Mouse (Mus musculus): ENCODE results near the gene Prkg1.
"Not testable (repeated sequence)": the region's sequence is repeated elsewhere in the genome, so short reads cannot be mapped to it uniquely, and the experiment has no call there.

Gene Prkg1

DNA sequence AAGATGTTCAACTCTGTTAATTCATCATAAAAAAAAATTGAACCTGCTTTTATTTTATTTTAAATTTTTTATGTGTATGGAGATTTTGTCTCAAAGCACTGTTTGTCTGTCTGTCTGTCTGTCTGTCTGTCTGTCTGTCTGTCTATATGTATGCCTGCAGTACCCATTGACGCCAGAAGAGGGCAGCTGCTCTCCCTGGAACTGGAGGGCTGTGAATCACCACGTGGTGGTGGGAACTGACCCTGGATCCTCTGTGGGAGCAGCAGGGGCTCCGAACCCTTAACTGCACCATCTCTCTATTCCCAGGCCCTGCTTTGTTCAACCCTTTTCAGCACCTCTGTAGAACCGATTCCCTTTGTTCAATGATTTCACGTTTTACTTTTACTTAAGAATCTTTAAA is 338.7 kb downstream of the Prkg1 start:
- no peak for DNase-seq (ENCODE audit: low spot score in 2 of 2)

DNA sequence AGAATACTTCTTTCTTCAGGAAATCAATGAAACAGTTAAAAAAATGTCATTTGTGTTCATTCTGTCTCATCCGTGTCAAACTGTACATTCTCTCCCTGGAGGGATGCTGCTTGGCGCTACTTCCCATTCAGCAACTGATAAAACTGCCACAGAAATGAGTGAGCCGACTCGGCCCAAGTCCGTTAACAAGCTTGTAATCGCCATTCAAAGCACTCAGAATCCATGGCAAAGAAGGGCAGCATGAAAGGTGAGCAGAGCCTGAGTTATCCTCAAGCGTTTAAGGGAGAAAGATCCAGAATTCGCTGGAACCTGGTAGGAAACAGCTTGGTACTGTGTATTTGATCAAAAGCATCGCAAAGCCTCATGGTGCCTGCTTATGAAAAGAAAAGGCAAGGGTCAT is 339.6 kb downstream of the Prkg1 start:
- no peak for DNase-seq (ENCODE audit: low spot score in 2 of 2)

DNA sequence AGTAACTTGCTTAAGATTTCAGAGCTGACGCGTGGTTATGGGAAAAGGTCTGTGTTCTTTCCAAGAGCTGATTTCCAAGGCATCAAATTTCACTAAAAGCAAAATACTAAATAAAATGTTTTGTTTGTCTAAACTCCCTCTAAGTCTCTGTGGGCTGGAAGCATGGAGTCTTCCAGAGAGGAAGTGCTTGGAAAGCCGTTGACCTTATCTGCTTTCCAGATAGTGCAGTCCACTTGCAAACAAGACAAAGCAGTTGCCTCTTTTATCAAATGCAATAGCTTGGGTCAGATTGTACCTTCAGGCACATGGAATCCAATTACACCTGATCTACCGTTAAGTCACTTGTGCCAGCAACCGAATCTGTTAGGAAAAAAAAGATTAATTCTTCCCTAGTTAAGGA is 340.5 kb downstream of the Prkg1 start:
- no peak for DNase-seq (ENCODE audit: low spot score in 2 of 2)

DNA sequence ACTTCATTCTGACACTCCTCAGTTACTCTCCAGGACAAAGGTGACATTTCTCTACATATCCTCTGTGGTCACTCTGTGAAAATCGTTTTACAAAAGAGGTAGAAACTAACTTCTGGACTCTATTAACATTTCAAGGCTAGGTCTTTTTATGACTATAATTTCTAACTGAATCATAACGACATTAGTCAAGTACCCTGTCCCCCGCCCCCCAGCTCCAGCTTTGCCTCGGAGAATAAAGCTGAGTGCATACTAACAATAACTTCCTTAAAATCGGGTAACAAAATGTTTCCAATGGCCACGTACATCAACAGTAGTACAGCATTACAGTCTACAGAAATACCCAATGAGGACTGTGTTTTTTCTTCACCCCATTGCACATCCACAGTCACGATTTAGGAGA is 351.3 kb downstream of the Prkg1 start:
- DNase-seq (ENCODE audit: low spot score in 2 of 2): no peak

DNA sequence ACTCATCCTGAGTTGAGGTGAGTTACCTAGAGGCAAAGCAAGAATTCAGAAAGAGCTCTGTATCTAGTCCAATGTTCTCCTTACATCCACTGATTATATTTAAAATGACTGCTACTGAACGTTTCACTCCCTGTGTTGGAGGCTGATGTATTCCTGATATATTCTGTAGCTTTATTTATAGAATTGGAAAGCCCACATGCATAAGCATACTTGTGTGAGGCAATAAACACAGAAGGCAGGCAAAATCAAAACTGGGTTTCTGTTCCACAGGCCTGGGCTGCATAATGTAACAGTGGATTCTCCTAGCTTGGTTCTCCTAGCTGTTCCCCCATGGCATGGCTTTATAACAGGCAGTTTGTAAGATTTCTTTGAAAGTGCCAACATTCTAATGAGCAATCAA is 368.7 kb downstream of the Prkg1 start:
- no peak for DNase-seq (ENCODE audit: low spot score in 2 of 2)

DNA sequence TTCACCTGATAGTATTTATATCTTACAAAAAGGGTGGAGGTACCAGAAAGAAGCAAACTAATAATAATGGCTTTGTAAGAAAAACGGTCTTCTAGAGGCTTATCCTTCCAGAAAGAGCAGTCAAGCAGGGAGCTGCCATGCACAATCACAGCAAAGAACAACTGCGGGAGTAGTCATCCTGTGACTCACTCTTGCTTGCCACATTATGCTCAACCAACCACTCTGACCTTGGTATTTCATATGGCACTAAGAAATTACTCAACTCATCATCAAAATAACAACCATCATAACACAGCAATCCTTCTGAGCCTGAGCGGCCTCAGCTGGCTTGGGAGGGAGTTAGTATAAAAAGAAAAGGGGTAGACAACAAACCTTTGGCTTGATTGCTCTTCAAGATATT is 379.5 kb downstream of the Prkg1 start:
- no peak for DNase-seq (ENCODE audit: low spot score in 2 of 2)

DNA sequence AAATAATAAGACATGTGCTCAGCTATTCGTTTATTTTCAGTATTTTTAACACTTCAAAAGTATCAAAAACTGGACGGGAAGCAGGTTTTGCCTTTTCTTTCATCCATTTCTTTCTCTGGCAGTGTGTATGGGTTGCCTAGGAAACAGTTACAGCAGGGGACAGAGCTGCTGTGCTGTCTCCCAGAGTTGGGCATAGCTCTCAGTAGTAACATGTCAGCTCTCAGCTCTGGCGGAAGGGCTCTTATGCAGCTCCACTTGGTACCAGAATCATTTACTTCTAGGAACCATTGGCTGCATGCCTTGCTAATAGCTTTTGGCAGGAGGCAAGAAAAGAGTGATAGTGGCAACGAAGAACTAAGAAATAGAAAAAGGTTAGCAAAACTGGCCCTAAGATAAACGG is 381.0 kb downstream of the Prkg1 start:
- no peak for DNase-seq (ENCODE audit: low spot score in 2 of 2)

DNA sequence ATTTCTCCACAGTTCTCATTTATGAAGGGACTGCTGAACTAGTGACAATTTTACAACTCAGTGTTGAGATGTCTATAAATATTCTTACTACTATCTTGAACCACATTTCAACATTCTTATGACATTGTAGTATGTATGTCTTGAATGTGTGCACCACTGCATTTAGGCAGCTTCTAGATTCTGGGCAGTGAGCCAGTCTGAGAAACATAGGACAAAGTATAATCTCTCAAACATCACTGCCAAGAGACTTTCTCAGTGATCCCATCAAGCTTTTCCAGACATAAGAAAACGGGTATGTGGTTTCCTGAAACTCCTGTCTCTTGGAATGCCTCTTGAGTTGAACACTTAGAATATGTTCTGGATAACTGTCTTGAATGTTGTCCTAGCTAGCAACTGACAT is 394.7 kb downstream of the Prkg1 start:
- no peak for DNase-seq (ENCODE audit: low spot score in 2 of 2)

DNA sequence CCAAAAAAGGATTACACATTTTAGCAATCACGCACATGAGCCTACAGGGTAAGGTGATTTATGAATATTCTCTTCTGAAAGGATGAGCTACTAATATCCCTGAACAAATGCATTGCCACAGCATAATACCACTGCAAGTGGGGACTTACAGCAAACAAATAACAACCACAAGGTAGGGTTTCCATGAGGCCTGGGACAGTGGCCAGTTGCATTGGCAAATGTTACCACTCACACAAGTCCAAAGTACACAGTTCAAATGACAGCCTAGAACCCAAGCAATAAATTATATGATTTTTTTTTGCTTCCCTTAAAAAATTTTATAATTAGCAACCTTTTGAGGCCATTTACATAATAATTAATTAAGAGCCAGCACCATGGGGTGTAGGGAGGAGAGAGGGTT is 395.7 kb downstream of the Prkg1 start:
- DNase-seq (ENCODE audit: low spot score in 2 of 2): no peak

DNA sequence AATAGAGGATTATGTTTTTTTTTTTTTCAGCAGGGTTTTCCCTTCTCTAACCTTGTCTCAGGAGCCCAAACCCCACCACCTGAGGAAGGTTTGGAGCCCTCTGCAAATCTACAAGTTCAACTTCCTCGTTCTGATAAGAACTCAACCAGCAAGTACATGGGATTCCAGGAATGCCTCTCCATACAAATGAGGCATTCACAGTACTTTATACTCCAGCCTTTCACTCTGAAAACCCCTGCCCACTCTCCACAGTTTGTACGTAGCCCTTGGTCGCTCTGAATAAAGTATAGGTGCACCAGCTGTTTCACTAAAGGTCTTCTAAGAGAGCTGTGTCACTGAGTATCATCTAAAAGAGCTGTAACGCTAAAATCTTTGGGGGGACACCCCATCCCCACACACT is 402.8 kb downstream of the Prkg1 start:
- DNase-seq (ENCODE audit: low spot score in 2 of 2): no peak

DNA sequence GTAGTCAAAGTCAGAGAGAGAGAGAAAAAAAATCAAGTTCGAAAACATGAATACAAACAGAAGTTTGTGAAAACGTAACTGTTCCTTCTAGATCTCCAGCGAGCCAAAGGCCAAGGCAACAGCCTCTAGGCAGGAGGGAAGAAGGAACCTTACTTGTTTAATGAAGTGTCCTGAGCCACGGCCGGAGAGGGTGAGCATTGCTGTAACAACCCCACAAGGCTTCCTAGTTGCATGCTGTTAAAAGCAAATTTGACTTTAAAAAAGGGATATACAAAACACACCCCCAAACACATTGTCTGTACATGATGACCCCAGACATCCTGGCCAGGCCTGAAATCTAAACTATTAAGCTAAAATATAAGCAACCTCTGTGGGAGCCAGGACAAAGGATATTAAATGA is 403.3 kb downstream of the Prkg1 start:
- DNase-seq (ENCODE audit: low spot score in 2 of 2): no peak

DNA sequence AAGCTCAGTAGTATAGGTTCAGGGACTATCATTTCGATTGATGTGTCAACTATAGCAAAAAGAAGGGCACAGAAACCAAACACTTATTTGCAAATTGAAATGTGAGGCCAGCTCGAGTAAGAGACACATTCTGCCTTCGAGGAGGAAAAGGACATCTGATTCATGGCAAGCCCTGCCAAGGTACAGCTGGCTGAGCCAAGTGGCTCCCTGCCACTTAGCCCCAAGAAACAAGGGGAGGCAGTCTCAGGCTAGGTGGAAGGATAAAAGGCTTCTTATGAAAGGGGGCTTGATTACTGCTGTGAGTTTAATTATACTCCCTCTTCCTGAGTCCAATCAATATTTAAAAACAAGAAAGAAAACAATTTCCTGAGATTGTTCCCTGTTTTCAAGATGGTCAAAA is 403.7 kb downstream of the Prkg1 start:
- no peak for DNase-seq (ENCODE audit: low spot score in 2 of 2)

DNA sequence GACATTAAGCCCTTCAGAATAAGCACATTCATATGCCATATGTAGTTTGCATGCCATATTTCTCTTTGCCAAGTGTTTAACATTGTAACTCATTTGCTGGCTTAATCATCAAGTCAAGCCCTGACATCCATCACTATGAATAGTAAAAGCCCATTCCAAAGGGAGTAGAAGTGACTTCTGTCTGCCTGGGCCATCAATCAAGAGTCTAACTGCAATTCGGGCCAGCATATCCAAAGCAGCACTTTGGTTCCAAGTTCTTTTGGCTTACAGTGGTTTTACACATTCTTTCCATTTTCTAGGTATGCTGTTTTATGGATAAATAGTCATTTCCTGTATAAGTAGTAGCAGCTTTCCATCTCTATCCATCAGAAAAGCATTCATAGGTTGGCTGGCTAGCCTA is 409.9 kb downstream of the Prkg1 start:
- no peak for DNase-seq (ENCODE audit: low spot score in 2 of 2)

DNA sequence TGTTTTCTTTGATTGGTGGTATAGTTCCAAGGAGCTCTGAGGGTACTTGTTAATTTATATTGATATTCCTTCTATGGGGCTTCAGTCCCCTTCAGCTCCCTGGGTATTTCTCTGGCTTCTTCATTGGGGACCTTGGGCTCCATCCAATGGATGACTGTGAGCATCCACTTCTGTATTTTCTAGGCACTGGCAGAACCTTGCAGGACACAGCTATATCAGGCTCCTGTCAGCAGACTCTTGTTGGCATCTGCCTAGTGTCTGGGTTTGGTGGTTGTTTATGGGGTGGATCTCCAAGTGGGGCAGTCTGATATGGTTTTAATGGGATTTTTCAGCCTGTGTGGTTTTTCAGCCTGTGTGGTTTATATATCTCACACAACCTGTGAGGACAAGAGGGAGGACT is 412.0 kb downstream of the Prkg1 start:
- DNase-seq (ENCODE audit: low spot score in 2 of 2): not testable (repeated sequence)

DNA sequence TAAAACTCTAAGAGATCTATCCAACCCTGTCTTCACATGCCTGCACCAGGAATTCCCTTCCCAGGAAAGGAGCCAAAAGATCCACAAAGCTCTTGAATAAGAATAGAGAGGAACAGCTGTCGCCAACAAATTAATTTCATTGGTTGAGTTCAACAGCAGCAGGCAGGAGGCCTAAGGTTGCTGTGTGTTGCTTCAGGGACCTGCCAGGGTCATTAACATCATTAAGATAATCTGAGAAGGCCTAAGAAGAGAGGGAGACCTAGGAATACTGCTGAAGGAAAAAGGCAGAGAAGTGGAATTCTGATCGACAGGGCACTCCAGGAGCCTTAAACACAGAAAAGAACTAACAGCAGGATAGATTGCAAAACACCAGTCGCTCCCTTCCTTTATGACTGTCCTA is 413.0 kb downstream of the Prkg1 start:
- no peak for DNase-seq (ENCODE audit: low spot score in 2 of 2)

DNA sequence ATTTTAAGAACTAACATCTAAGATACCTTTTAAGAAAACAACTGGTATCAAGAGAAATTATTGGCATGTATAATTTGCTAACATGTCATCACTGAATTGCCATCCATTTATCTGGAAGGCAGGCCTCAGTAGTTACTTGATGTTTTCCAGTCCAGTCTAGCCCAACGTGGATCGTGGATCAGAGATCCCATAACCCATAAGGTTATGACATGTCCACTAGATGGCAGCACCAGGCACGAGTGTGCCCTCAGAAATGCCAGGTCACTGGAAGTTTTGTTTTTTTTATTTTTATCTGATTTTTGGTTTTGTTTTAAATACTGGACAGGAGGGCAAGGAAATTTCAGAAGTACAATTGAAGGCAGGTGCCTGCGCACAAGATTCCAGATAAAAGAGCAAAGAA is 422.7 kb downstream of the Prkg1 start:
- peak; percentile 8 to 9 for DNase-seq (ENCODE audit: low spot score in 2 of 2)

DNA sequence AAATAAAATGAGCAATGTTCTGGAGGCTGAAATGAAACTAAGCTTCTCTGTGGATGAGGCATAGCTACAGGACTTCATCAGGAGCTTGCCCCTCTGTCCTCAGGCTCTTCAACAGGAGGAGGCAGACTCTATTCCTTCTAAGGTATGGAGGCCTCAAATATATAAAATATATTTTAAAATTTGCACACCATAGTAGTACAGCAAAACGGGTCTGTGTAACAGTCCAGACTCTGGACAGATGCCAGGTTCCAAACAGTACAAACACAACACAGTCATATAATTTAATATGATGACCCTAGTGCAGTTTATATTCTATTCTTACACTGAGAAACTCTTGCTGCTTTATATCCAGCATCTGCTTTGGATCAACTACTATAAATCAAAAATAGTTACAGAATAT is 423.9 kb downstream of the Prkg1 start:
- no peak for DNase-seq (ENCODE audit: low spot score in 2 of 2)

DNA sequence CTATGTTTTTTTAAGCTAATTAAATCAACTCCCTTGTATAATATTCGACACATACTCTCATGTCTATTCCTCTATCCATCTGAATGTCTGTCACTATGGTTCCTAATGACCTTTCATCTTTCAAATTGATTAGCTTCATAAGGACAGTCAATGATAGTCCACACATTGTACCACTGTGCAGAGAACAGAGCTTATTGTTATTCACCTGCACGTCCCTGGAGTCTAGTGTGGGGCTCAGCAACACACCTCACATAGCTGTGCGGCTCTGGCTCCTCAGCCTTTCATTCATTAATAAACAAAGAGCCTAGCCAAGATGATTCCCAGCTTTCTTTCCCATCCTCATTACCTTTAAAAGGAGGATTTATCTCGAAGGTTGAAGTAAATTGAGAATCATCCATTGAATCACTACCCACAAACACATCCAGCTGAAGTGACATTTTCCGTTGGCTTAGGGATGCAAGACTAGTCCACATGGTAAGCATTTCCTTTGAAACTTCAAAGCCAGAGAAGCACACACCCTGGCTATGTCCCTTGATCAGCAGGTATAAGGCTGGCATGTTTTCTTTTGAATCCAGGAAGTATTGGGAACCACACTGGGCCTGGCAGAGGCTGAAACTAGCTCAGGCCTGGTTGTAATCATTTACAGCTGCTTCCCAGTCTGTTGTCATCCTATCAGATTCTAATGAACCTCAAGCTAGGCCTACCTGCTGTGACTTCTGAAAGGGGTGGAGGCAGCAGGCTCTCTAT is 426.3 kb downstream of the Prkg1 start:
- no peak for DNase-seq (ENCODE audit: low spot score in 2 of 2)

DNA sequence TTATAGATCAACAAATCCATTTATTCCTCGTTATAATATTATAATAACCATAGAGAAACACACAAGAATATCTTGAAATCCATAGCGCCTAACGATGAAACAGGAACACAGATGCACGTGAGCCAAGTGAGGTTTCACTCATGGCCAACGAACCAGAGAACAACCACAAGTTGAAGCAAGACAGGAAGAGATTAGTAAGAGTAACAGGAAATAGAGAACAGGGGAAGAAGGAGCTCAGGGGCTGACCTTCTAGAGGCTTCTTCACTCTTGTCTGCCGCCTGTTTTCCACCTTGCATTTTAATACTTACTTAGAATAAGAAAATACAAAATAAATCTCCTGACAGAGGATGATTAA is 427.0 kb downstream of the Prkg1 start:
- DNase-seq (ENCODE audit: low spot score in 2 of 2): no peak

DNA sequence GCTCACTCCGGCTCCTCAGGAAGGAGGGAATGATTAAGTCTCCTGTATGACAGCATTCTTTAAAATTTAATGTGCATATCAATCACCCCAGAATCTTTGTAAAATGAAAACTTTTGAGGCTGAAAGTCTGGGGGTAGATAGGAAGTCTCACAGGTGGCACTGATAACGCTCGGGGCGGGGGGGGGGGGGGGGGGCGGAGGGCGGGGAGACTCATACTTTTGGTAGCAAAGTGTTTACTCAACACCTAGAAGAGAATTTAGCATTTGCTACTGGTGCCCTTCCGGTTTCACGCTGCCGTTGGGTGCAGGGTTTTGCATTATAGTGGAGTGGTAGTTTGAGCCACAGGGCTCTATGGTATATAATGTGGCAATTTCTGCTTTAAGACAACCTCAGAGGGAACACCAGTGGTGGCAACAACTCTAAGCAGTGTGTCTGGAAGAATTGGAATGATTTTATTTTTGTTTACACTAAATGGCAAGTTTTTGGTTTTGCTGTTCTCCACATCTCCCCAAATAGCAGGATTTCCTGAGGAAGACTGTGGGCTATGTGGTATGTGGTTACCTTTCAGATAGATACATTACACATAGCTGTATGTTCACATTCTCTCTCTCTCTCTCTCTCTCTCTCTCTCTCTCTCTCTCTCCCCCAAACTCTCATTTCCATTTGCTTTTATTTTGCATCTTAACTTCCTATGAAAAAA is 427.5 kb downstream of the Prkg1 start:
- DNase-seq (ENCODE audit: low spot score in 2 of 2): no peak

DNA sequence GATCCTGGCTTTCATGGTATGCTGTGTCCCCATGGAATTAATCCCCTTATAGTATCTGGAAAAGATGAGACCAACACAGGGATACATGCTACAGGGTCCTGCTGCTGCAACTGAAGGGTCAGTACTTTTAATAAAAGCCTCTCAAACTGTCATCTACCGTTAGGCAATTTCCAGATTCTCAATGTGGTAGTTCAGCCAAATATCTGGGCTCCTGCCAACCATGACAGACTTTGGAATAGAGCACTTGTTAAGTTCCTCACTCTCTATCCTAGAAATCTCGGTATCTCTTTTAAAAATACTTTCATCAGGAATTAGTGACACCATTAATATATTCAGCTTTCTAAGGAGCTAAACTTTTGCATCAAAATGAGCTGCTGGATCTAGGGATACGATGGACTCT is 428.5 kb downstream of the Prkg1 start:
- no peak for DNase-seq (ENCODE audit: low spot score in 2 of 2)

DNA sequence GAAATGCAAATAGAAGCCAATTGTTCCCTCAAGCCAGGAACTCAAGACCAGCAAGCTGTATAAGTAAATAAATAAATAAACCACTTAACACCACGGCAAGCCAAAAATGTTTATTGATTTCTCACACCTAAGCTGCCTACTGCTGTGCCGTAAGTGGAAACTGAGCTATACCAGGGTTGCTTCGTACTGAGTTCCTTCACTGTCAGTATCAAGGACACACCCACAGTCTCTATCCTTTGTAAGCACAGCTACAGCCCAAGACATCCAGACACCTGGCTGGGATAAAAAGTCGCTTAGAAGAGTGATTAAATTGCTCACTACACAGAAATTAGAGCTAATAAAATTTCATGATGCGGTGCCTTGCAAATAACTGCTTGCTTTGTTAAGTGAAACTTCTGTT is 434.9 kb downstream of the Prkg1 start:
- DNase-seq (ENCODE audit: low spot score in 2 of 2): no peak

DNA sequence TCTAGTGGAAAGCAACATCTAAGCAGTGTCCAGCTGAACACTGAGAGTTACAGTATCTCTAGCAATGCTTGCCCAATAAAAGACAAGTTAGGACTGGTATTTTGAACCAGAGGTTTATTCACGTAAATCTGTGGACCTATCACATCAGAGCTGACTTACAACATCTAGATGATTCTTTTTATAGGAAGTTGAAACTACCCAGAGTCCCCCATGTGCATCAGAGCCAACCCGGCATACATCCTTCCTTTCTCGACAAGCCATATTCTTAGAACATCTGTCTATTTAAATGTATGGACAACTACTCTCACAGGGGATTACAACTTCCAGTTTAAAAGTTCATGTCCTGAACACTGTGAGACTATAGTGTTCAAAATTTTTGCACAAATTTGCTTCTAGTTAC is 460.1 kb downstream of the Prkg1 start:
- DNase-seq (ENCODE audit: low spot score in 2 of 2): no peak

DNA sequence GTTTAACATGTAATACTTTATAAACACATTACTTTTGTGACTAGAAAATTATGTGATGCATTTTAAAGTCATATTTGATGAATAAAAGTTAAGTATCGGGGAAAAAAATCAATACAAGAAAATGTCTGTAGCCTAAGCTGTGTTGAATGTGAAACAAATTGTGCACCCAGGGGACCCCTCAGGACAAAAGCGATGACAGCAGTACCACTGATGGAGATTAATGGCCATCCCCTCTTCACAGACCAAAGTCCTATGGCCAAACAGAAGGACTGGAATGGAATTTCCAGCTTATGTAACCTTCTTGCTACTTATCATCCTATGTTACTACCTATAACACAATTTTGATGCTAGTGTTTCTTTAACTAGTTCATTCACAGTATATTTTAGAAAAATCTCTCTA is 473.6 kb downstream of the Prkg1 start:
- no peak for DNase-seq (ENCODE audit: low spot score in 2 of 2)
